Comparison of ENCODE assay signal across 8 mouse cellular contexts in genomic region chr13:21233732-21234705, GRCm38 (mm10). TPM values are rescaled to one million over a fixed set of nuclear protein-coding genes. Genes with fewer than 3 reads are reported as not detected.
DNase-seq lines count a peak whose midpoint lies in the region; ATAC-seq lines count a peak whose summit lies in the region.

No protein-coding gene starts in this region.

- peak overlapping the region; percentile 63 for H3K9ac ChIP-seq in hindbrain, embryonic 16.5 days (ENCODE audit: low read depth, low read length)

- H3K4me3 ChIP-seq in hindbrain, embryonic 16.5 days (ENCODE audit: low read length), result peak overlapping the region; percentile 63

- H3K4me1 ChIP-seq in hindbrain, embryonic 16.5 days (ENCODE audit: control insufficient read depth, insufficient read depth, low read depth, low read length), result no peaks in the 10 kb centered on the region; the same call in 1 of the 2 replicates

- no peaks in the 10 kb centered on the region for H3K9me3 ChIP-seq in hindbrain, embryonic 16.5 days (ENCODE audit: control insufficient read depth, low read length)

- H3K27ac ChIP-seq in hindbrain, embryonic 16.5 days (ENCODE audit: low read depth, low read length), result peak overlapping the region; percentile 57

- peak; percentile 65 for DNase-seq in WW6 (ENCODE audit: low read depth, low spot score)
- peak; percentile 50 to 73 for DNase-seq in cerebellum, postnatal 4 days (ENCODE audit: low spot score in 2 of 2)
- DNase-seq in gastrocnemius, adult 18-20 months (ENCODE audit: low spot score), result peak; percentile 65
- DNase-seq in left cerebral cortex, adult 18-20 months (ENCODE audit: low spot score in 2 of 2), result peak; percentile 88 to 90
- DNase-seq in lung, postnatal 4 days, result peak; percentile 77 to 79
- DNase-seq in retina, postnatal 1 day, result peak; percentile 88
- peak; percentile 88 for DNase-seq in thymus, postnatal 4 days

- no peaks in the 10 kb centered on the region for H3K27me3 ChIP-seq in hindbrain, embryonic 16.5 days (replicated peaks; ENCODE audit: control insufficient read depth, insufficient read depth, low read length)

- H3K4me2 ChIP-seq in hindbrain, embryonic 16.5 days (ENCODE audit: low read length), result peak overlapping the region; percentile 79

- peak; percentile 98 for ATAC-seq in hindbrain, embryonic 16.5 days

- WGBS in hindbrain, embryonic 16.5 days, result under 1% methylated on average over 43 of the region's 43 CpGs

- no peaks in the 10 kb centered on the region for H3K36me3 ChIP-seq in hindbrain, embryonic 16.5 days (ENCODE audit: control insufficient read depth, insufficient read depth, low read length)

RNA-seq across cellular contexts. Expression of gene Trim27, which starts 54.8 kb away (rescaled TPM):
- 10 to 100 TPM; 21.0 to 22.0 TPM for total RNA-seq in gastrocnemius, adult 18-20 months (2021)
- polyA plus RNA-seq in hindbrain, embryonic 16.5 days (2015; fragmentation: Nextera tagmentation; extraction: Ambion mirVana), result 70.1 and 75.0 TPM in 2 replicates
- total RNA-seq in left cerebral cortex, adult 18-20 months (2021), result 10 to 100 TPM; 38.6 to 38.8 TPM

RNA-seq across cellular contexts. Expression of gene Gpx5, which starts 58.5 kb away (rescaled TPM):
- total RNA-seq in gastrocnemius, adult 18-20 months (2021), result not detected
- polyA plus RNA-seq in hindbrain, embryonic 16.5 days (2015; fragmentation: Nextera tagmentation; extraction: Ambion mirVana), result not detected in 2 replicates
- not detected for total RNA-seq in left cerebral cortex, adult 18-20 months (2021)

Comparison
In these comparisons a context has a peak if more than half of its experiments do, and no peak if none do; other contexts are left out.
1. Peak in every context shown above with its lines: DNase-seq, ATAC-seq, H3K4me3 ChIP-seq and H3K27ac ChIP-seq.